Mouse (Mus musculus): Measurements from ENCODE around the gene Thnsl2. TPM values are rescaled to one million over a fixed set of nuclear protein-coding genes. Genes with fewer than 3 reads are reported as not detected.
A peak's percentile ranks its signal among the peaks of the same experiment; 100 is the strongest.

The Thnsl2 gene
- 4.9 and 5.1 TPM in 2 replicates for polyA plus RNA-seq (2014; fragmentation: Nextera tagmentation; extraction: Ambion mirVana)

GRCm38 (mm10) chr6:71143894-71144455, at the start of gene Thnsl2:
Thnsl2 (minus strand) TSS chr6:71144439.
- H3K4me3 ChIP-seq (ENCODE audit: low read depth, low read length): peak within 1 kb of the TSS; percentile 60
- no peaks in the 10 kb centered on the region for H3K9me3 ChIP-seq (replicated peaks; ENCODE audit: control insufficient read depth, low read length)
- peak; percentile 77 for ATAC-seq (replicated peaks; ENCODE audit: insufficient number of reproducible peaks, low FRiP score, low TSS enrichment)
- H3K4me2 ChIP-seq: peak within 1 kb of the TSS; percentile 82
- WGBS (ENCODE audit: insufficient replicate concordance): 1% methylated on average over 32 of the region's 32 CpGs
- peaks cover 4% of the 10 kb centered on the region; the same call in 1 of the 2 replicates for H3K4me1 ChIP-seq (ENCODE audit: control insufficient read depth, insufficient read depth, low read length)
- no peaks in the 10 kb centered on the region for H3K36me3 ChIP-seq (ENCODE audit: control insufficient read depth, insufficient read depth, low read length)
- H3K9ac ChIP-seq (ENCODE audit: low read depth, low read length): peak within 1 kb of the TSS; percentile 78
- 0 out of 2 replicates have a peak, but pooled peaks cover 2% of the 10 kb centered on the region for H3K27me3 ChIP-seq (ENCODE audit: control insufficient read depth, insufficient read depth, low read length)
- peak within 1 kb of the TSS; percentile 54; the same call in 1 of the 2 replicates for H3K27ac ChIP-seq (ENCODE audit: low read depth, low read length)

- Histone ChIP-seq H3K36me3 (ENCODE audit: control insufficient read depth, insufficient read depth, low read length) (no peaks in the 10 kb centered on the region), H3K4me3 (ENCODE audit: low read depth, low read length) (no peak overlapping the region), H3K27ac (ENCODE audit: low read depth, low read length) (no peak overlapping the region), H3K27me3 (ENCODE audit: control insufficient read depth, insufficient read depth, low read length) (no peaks in the 10 kb centered on the region), H3K9me3 (replicated peaks; ENCODE audit: control insufficient read depth, low read length) (no peaks in the 10 kb centered on the region), H3K4me1 (ENCODE audit: control insufficient read depth, insufficient read depth, low read length) (peaks cover 8% of the 10 kb centered on the region), H3K9ac (ENCODE audit: low read depth, low read length) (no peak overlapping the region), H3K4me2 (no peak overlapping the region)
- no peak for ATAC-seq (replicated peaks; ENCODE audit: insufficient number of reproducible peaks, low FRiP score, low TSS enrichment)
- 76% methylated on average over 6 of the region's 6 CpGs for WGBS (ENCODE audit: insufficient replicate concordance)
These were observed 49.0 kb upstream of the Thnsl2 start for GRCm38 (mm10) chr6:71193151-71193740.

- no peak for ATAC-seq (replicated peaks; ENCODE audit: insufficient number of reproducible peaks, low FRiP score, low TSS enrichment)
- no peaks in the 10 kb centered on the region for H3K36me3 ChIP-seq (ENCODE audit: control insufficient read depth, insufficient read depth, low read length)
- no peak overlapping the region for H3K27ac ChIP-seq (ENCODE audit: low read depth, low read length)
- no peak overlapping the region for H3K9ac ChIP-seq (ENCODE audit: low read depth, low read length)
- H3K4me3 ChIP-seq (ENCODE audit: low read depth, low read length): no peak overlapping the region
- 93% methylated on average over 2 of the region's 2 CpGs for WGBS (ENCODE audit: insufficient replicate concordance)
- H3K4me2 ChIP-seq: no peak overlapping the region
- H3K27me3 ChIP-seq (ENCODE audit: control insufficient read depth, insufficient read depth, low read length): no peaks in the 10 kb centered on the region
- no peaks in the 10 kb centered on the region for H3K9me3 ChIP-seq (replicated peaks; ENCODE audit: control insufficient read depth, low read length)
- H3K4me1 ChIP-seq (ENCODE audit: control insufficient read depth, insufficient read depth, low read length): no peaks in the 10 kb centered on the region; the same call in 1 of the 2 replicates
These were observed 46.3 kb upstream of the Thnsl2 start for GRCm38 (mm10) chr6:71190501-71190900.

- Histone ChIP-seq H3K27ac (ENCODE audit: low read depth, low read length) (no peak overlapping the region), H3K4me1 (ENCODE audit: control insufficient read depth, insufficient read depth, low read length) (no peaks in the 10 kb centered on the region; the same call in 1 of the 2 replicates), H3K9ac (ENCODE audit: low read depth, low read length) (no peak overlapping the region), H3K27me3 (ENCODE audit: control insufficient read depth, insufficient read depth, low read length) (no peaks in the 10 kb centered on the region), H3K4me3 (ENCODE audit: low read depth, low read length) (no peak overlapping the region), H3K36me3 (ENCODE audit: control insufficient read depth, insufficient read depth, low read length) (no peaks in the 10 kb centered on the region), H3K4me2 (no peak overlapping the region), H3K9me3 (replicated peaks; ENCODE audit: control insufficient read depth, low read length) (no peaks in the 10 kb centered on the region)
- WGBS (ENCODE audit: insufficient replicate concordance): 42% methylated on average over 1 of the region's 1 CpGs
- no peak for ATAC-seq (replicated peaks; ENCODE audit: insufficient number of reproducible peaks, low FRiP score, low TSS enrichment)
These were observed 45.3 kb upstream of the Thnsl2 start for GRCm38 (mm10) chr6:71189578-71189977.

GRCm38 (mm10) chr6:71184941-71185604, 40.8 kb upstream of the Thnsl2 start:
- H3K27ac ChIP-seq (ENCODE audit: low read depth, low read length): no peak overlapping the region
- no peaks in the 10 kb centered on the region for H3K27me3 ChIP-seq (ENCODE audit: control insufficient read depth, insufficient read depth, low read length)
- no peaks in the 10 kb centered on the region for H3K9me3 ChIP-seq (replicated peaks; ENCODE audit: control insufficient read depth, low read length)
- no peaks in the 10 kb centered on the region for H3K36me3 ChIP-seq (ENCODE audit: control insufficient read depth, insufficient read depth, low read length)
- H3K4me2 ChIP-seq: no peak overlapping the region
- 66% methylated on average over 7 of the region's 7 CpGs for WGBS (ENCODE audit: insufficient replicate concordance)
- no peaks in the 10 kb centered on the region; the same call in 1 of the 2 replicates for H3K4me1 ChIP-seq (ENCODE audit: control insufficient read depth, insufficient read depth, low read length)
- no peak for ATAC-seq (replicated peaks; ENCODE audit: insufficient number of reproducible peaks, low FRiP score, low TSS enrichment)
- H3K4me3 ChIP-seq (ENCODE audit: low read depth, low read length): no peak overlapping the region
- H3K9ac ChIP-seq (ENCODE audit: low read depth, low read length): no peak overlapping the region

- no peak for ATAC-seq (replicated peaks; ENCODE audit: insufficient number of reproducible peaks, low FRiP score, low TSS enrichment)
- H3K4me2 ChIP-seq: no peak overlapping the region
- H3K27ac ChIP-seq (ENCODE audit: low read depth, low read length): no peak overlapping the region
- no peaks in the 10 kb centered on the region for H3K9me3 ChIP-seq (replicated peaks; ENCODE audit: control insufficient read depth, low read length)
- no peaks in the 10 kb centered on the region for H3K27me3 ChIP-seq (ENCODE audit: control insufficient read depth, insufficient read depth, low read length)
- WGBS (ENCODE audit: insufficient replicate concordance): 84% methylated on average over 1 of the region's 1 CpGs
- no peaks in the 10 kb centered on the region for H3K36me3 ChIP-seq (ENCODE audit: control insufficient read depth, insufficient read depth, low read length)
- no peak overlapping the region for H3K4me3 ChIP-seq (ENCODE audit: low read depth, low read length)
- H3K4me1 ChIP-seq (ENCODE audit: control insufficient read depth, insufficient read depth, low read length): no peaks in the 10 kb centered on the region
- no peak overlapping the region for H3K9ac ChIP-seq (ENCODE audit: low read depth, low read length)
These were observed 36.4 kb upstream of the Thnsl2 start for GRCm38 (mm10) chr6:71180596-71180995.

- 84% methylated on average over 10 of the region's 10 CpGs for WGBS (ENCODE audit: insufficient replicate concordance)
- no peak for ATAC-seq (replicated peaks; ENCODE audit: insufficient number of reproducible peaks, low FRiP score, low TSS enrichment)
- no peaks in the 10 kb centered on the region for H3K4me1 ChIP-seq (ENCODE audit: control insufficient read depth, insufficient read depth, low read length)
These were observed 28.8 kb upstream of the Thnsl2 start for GRCm38 (mm10) chr6:71172812-71173580.

GRCm38 (mm10) chr6:71166551-71167169, 22.4 kb upstream of the Thnsl2 start:
- H3K9ac ChIP-seq (ENCODE audit: low read depth, low read length): no peak overlapping the region
- peaks cover 4% of the 10 kb centered on the region; the same call in 1 of the 2 replicates for H3K4me1 ChIP-seq (ENCODE audit: control insufficient read depth, insufficient read depth, low read length)
- no peak overlapping the region for H3K27ac ChIP-seq (ENCODE audit: low read depth, low read length)
- H3K4me3 ChIP-seq (ENCODE audit: low read depth, low read length): no peak overlapping the region
- H3K9me3 ChIP-seq (replicated peaks; ENCODE audit: control insufficient read depth, low read length): no peaks in the 10 kb centered on the region
- no peak overlapping the region for H3K4me2 ChIP-seq
- no peaks in the 10 kb centered on the region for H3K27me3 ChIP-seq (ENCODE audit: control insufficient read depth, insufficient read depth, low read length)
- H3K36me3 ChIP-seq (ENCODE audit: control insufficient read depth, insufficient read depth, low read length): no peaks in the 10 kb centered on the region
- ATAC-seq (replicated peaks; ENCODE audit: insufficient number of reproducible peaks, low FRiP score, low TSS enrichment): no peak
- 32% methylated on average over 6 of the region's 6 CpGs for WGBS (ENCODE audit: insufficient replicate concordance)

More at GRCm38 (mm10) chr6:71172812-71173580, 28.8 kb upstream of the Thnsl2 start:
- Histone ChIP-seq H3K4me3 (ENCODE audit: low read depth, low read length) (no peak overlapping the region), H3K9ac (ENCODE audit: low read depth, low read length) (no peak overlapping the region), H3K36me3 (ENCODE audit: control insufficient read depth, insufficient read depth, low read length) (no peaks in the 10 kb centered on the region), H3K9me3 (replicated peaks; ENCODE audit: control insufficient read depth, low read length) (no peaks in the 10 kb centered on the region), H3K27ac (ENCODE audit: low read depth, low read length) (no peak overlapping the region), H3K4me2 (no peak overlapping the region), H3K27me3 (ENCODE audit: control insufficient read depth, insufficient read depth, low read length) (no peaks in the 10 kb centered on the region)
